Mouse (Mus musculus): ENCODE measurements around the gene Gm20924.
"Not testable (repeated sequence)": the region's sequence is repeated elsewhere in the genome, so short reads cannot be mapped to it uniquely, and the experiment has no call there.

The Gm20924 gene

GRCm38 (mm10) chrY:65207427-65207826 is at the start of gene Gm20924:
TSS of gene Gm20924 (minus strand) at chrY:65207527.
- not testable (repeated sequence) for DNase-seq

Measured in right cerebral cortex, postnatal 4 days (tissue).